Mouse (Mus musculus) neural tube, embryonic 12.5 days (tissue): ENCODE measurements around the gene Zcchc13. TPM values are rescaled to one million over a fixed set of nuclear protein-coding genes. Genes with fewer than 3 reads are reported as not detected.

Experiments
- ATAC-seq: fragments of 200-750 bp; cut with Nextera tagmentation; 2 replicates; pipeline ENCODE4 v1.8.0; 2017; ENCODE audit warnings: low read depth, mild to moderate bottlenecking, moderate TSS enrichment, moderate library complexity; ENCODE audit not compliant: low FRiP score
- H3K27ac ChIP-seq: fragments of 300-500 bp; sonication (generic); 2 replicates; pipeline ENCODE4 v1.5.1; 2016
- H3K27me3 ChIP-seq: fragments of 300-500 bp; sonication (generic); replicated peaks from 2 replicates; pipeline ENCODE4 v1.6.1; 2016; ENCODE audit warnings: mild to moderate bottlenecking
- H3K36me3 ChIP-seq: fragments of 300-500 bp; sonication (generic); 2 replicates; pipeline ENCODE4 v1.6.1; 2016; ENCODE audit warnings: mild to moderate bottlenecking
- H3K4me1 ChIP-seq: fragments of 300-500 bp; sonication (generic); 2 replicates; pipeline ENCODE4 v1.6.1; 2016
- H3K4me2 ChIP-seq: fragments of 300-500 bp; sonication (generic); replicated peaks from 2 replicates; pipeline ENCODE4 v1.6.1; 2016; ENCODE audit warnings: mild to moderate bottlenecking
- H3K4me3 ChIP-seq: fragments of 300-500 bp; sonication (generic); 2 replicates; pipeline ENCODE4 v1.5.1; 2016
- H3K9ac ChIP-seq: fragments of 300-500 bp; sonication (generic); 2 replicates; pipeline ENCODE4 v1.6.1; 2016; ENCODE audit warnings: mild to moderate bottlenecking
- H3K9me3 ChIP-seq: fragments of 300-500 bp; sonication (generic); 2 replicates; pipeline ENCODE4 v1.6.1; 2016; ENCODE audit warnings: mild to moderate bottlenecking
- WGBS: fragments of 180-500 bp; shearing (Covaris S2); methylation state at CpG from one replicate; pipeline ENCODE4 v1.1.7; 2016; 5-methylcytosine and 5-hydroxymethylcytosine counted together
- polyA plus RNA-seq: library from polyadenylated mRNA; unstranded; fragments of >200 nt; fragmentation: Nextera tagmentation; extraction: Ambion mirVana; gene quantifications from 2 replicates; pipeline ENCODE4 v1.2.1, GENCODE M21; 2016

Zcchc13 gene
- polyA plus RNA-seq, 1 experiment from 2014 or later, result not detected

GRCm38 (mm10) chrX:103617405-103618095 lies 12.8 kb upstream of the Zcchc13 start:
- ATAC-seq, result no peak
- Histone ChIP-seq H3K9me3 (no peaks in the 10 kb centered on the region), H3K36me3 (peaks cover 4% of the 10 kb centered on the region; the same call in 1 of the 2 replicates), H3K27me3 (no peaks in the 10 kb centered on the region), H3K27ac (peak overlapping the region; percentile 66), H3K4me2 (peak overlapping the region; percentile 62), H3K4me3 (peak overlapping the region; percentile 36), H3K4me1 (no peaks in the 10 kb centered on the region), H3K9ac (0 out of 2 replicates have a peak overlapping the region, but pooled peaks have one; percentile 45)
- WGBS, result 20% methylated on average over 8 of the region's 8 CpGs

- no peaks in the 10 kb centered on the region for H3K4me1 ChIP-seq
- H3K36me3 ChIP-seq, result no peaks in the 10 kb centered on the region
- peak overlapping the region; percentile 52 for H3K9ac ChIP-seq
- peak overlapping the region; percentile 67 for H3K4me2 ChIP-seq
- 0 out of 2 replicates have a peak overlapping the region, but pooled peaks have one; percentile 15 for H3K27ac ChIP-seq
- peak overlapping the region; percentile 29 for H3K4me3 ChIP-seq
- ATAC-seq, result peak; percentile 2
- no peaks in the 10 kb centered on the region for H3K9me3 ChIP-seq
- WGBS, result 12% methylated on average over 8 of the region's 8 CpGs
- H3K27me3 ChIP-seq, result no peaks in the 10 kb centered on the region
Measured at GRCm38 (mm10) chrX:103621799-103622198, 8.6 kb upstream of the Zcchc13 start.

GRCm38 (mm10) chrX:103622260-103622934 lies 8.0 kb upstream of the Zcchc13 start:
- H3K9ac ChIP-seq, result peak overlapping the region; percentile 52
- under 1% methylated on average over 33 of the region's 33 CpGs for WGBS
- H3K27ac ChIP-seq, result 0 out of 2 replicates have a peak overlapping the region, but pooled peaks have one; percentile 15
- H3K4me2 ChIP-seq, result peak overlapping the region; percentile 67
- H3K9me3 ChIP-seq, result no peaks in the 10 kb centered on the region
- peak; percentile 96 for ATAC-seq
- no peaks in the 10 kb centered on the region for H3K36me3 ChIP-seq
- no peaks in the 10 kb centered on the region for H3K27me3 ChIP-seq
- H3K4me1 ChIP-seq, result no peaks in the 10 kb centered on the region
- H3K4me3 ChIP-seq, result peak overlapping the region; percentile 29

- WGBS, result 4% methylated on average over 13 of the region's 13 CpGs
- H3K9ac ChIP-seq, result no peak overlapping the region
- no peaks in the 10 kb centered on the region for H3K9me3 ChIP-seq
- H3K4me1 ChIP-seq, result no peaks in the 10 kb centered on the region
- no peaks in the 10 kb centered on the region for H3K27me3 ChIP-seq
- no peak overlapping the region for H3K27ac ChIP-seq
- ATAC-seq, result 0 out of 2 replicates have a peak, but pooled peaks have one; percentile 4
- H3K36me3 ChIP-seq, result no peaks in the 10 kb centered on the region
- peak overlapping the region; percentile 67 for H3K4me2 ChIP-seq
- H3K4me3 ChIP-seq, result peak overlapping the region; percentile 19; the same call in 1 of the 2 replicates
Measured at GRCm38 (mm10) chrX:103622935-103623280, 7.5 kb upstream of the Zcchc13 start.

- ATAC-seq, result 0 out of 2 replicates have a peak, but pooled peaks have one; percentile 30
- H3K27me3 ChIP-seq, result no peaks in the 10 kb centered on the region
- peak overlapping the region; percentile 67 for H3K4me2 ChIP-seq
- H3K4me3 ChIP-seq, result peak overlapping the region; percentile 41
- H3K9ac ChIP-seq, result peak overlapping the region; percentile 51
- under 1% methylated on average over 28 of the region's 28 CpGs for WGBS
- no peaks in the 10 kb centered on the region for H3K36me3 ChIP-seq
- H3K4me1 ChIP-seq, result no peaks in the 10 kb centered on the region
- no peaks in the 10 kb centered on the region for H3K9me3 ChIP-seq
- no peak overlapping the region for H3K27ac ChIP-seq
Measured at GRCm38 (mm10) chrX:103623411-103623845, 7.0 kb upstream of the Zcchc13 start.

GRCm38 (mm10) chrX:103624426-103625168 lies 5.8 kb upstream of the Zcchc13 start:
- H3K4me1 ChIP-seq, result no peaks in the 10 kb centered on the region
- H3K4me3 ChIP-seq, result no peak overlapping the region
- no peak overlapping the region for H3K4me2 ChIP-seq
- H3K9ac ChIP-seq, result no peak overlapping the region
- ATAC-seq, result no peak
- no peak overlapping the region for H3K27ac ChIP-seq
- no peaks in the 10 kb centered on the region for H3K36me3 ChIP-seq
- H3K9me3 ChIP-seq, result no peaks in the 10 kb centered on the region
- H3K27me3 ChIP-seq, result no peaks in the 10 kb centered on the region
- 27% methylated on average over 5 of the region's 5 CpGs for WGBS

- WGBS, result 70% methylated on average over 1 of the region's 1 CpGs
- no peaks in the 10 kb centered on the region for H3K36me3 ChIP-seq
- H3K9me3 ChIP-seq, result no peaks in the 10 kb centered on the region
- no peak overlapping the region for H3K9ac ChIP-seq
- no peak overlapping the region for H3K27ac ChIP-seq
- H3K4me3 ChIP-seq, result no peak overlapping the region
- ATAC-seq, result no peak
- no peak overlapping the region for H3K4me2 ChIP-seq
- H3K4me1 ChIP-seq, result no peaks in the 10 kb centered on the region
- H3K27me3 ChIP-seq, result no peaks in the 10 kb centered on the region
Measured at GRCm38 (mm10) chrX:103628890-103629289, 1.5 kb upstream of the Zcchc13 start.

- Histone ChIP-seq H3K9me3 (no peaks in the 10 kb centered on the region), H3K4me3 (no peak overlapping the region), H3K4me2 (no peak overlapping the region), H3K9ac (no peak overlapping the region), H3K27me3 (no peaks in the 10 kb centered on the region), H3K27ac (no peak overlapping the region), H3K36me3 (no peaks in the 10 kb centered on the region), H3K4me1 (no peaks in the 10 kb centered on the region)
- ATAC-seq, result no peak
Measured at GRCm38 (mm10) chrX:103633895-103634294, 3.5 kb downstream of the Zcchc13 start.

- no peak for ATAC-seq
- Histone ChIP-seq H3K4me1 (no peaks in the 10 kb centered on the region), H3K27ac (no peak overlapping the region), H3K27me3 (no peaks in the 10 kb centered on the region), H3K4me3 (no peak overlapping the region), H3K9ac (no peak overlapping the region), H3K4me2 (no peak overlapping the region), H3K9me3 (no peaks in the 10 kb centered on the region), H3K36me3 (no peaks in the 10 kb centered on the region)
Measured at GRCm38 (mm10) chrX:103636021-103636420, 5.6 kb downstream of the Zcchc13 start.

- no peak for ATAC-seq
- 88% methylated on average over 5 of the region's 5 CpGs for WGBS
- Histone ChIP-seq H3K9me3 (no peaks in the 10 kb centered on the region), H3K36me3 (no peaks in the 10 kb centered on the region), H3K4me3 (no peak overlapping the region), H3K27me3 (no peaks in the 10 kb centered on the region), H3K9ac (no peak overlapping the region), H3K27ac (no peak overlapping the region), H3K4me1 (no peaks in the 10 kb centered on the region), H3K4me2 (no peak overlapping the region)
Measured at GRCm38 (mm10) chrX:103638566-103638965, 8.2 kb downstream of the Zcchc13 start.

- no peak for ATAC-seq
- no peak overlapping the region for H3K4me2 ChIP-seq
- H3K9me3 ChIP-seq, result no peaks in the 10 kb centered on the region
- H3K9ac ChIP-seq, result no peak overlapping the region
- no peak overlapping the region for H3K4me3 ChIP-seq
- H3K36me3 ChIP-seq, result no peaks in the 10 kb centered on the region
- H3K4me1 ChIP-seq, result no peaks in the 10 kb centered on the region
- no peaks in the 10 kb centered on the region for H3K27me3 ChIP-seq
- 68% methylated on average over 1 of the region's 1 CpGs for WGBS
- H3K27ac ChIP-seq, result no peak overlapping the region
Measured at GRCm38 (mm10) chrX:103644301-103644700, 13.9 kb downstream of the Zcchc13 start.

- no peak overlapping the region for H3K4me2 ChIP-seq
- no peaks in the 10 kb centered on the region for H3K27me3 ChIP-seq
- ATAC-seq, result no peak
- H3K9me3 ChIP-seq, result no peaks in the 10 kb centered on the region
- H3K27ac ChIP-seq, result no peak overlapping the region
- H3K4me1 ChIP-seq, result no peaks in the 10 kb centered on the region
- no peaks in the 10 kb centered on the region for H3K36me3 ChIP-seq
- WGBS, result 57% methylated on average over 1 of the region's 1 CpGs
- H3K9ac ChIP-seq, result no peak overlapping the region
- no peak overlapping the region for H3K4me3 ChIP-seq
Measured at GRCm38 (mm10) chrX:103652048-103652447, 21.7 kb downstream of the Zcchc13 start.
